Mouse (Mus musculus) heart, adult 2 months (tissue): ENCODE measurements around the gene Intu.

Experiments used
- CTCF ChIP-seq: fragments of 200-600 bp; IDR thresholded peaks from 2 replicates; pipeline ENCODE4 v1.8.1; 2022; ENCODE audit warnings: antibody characterized with exemption, mild to moderate bottlenecking, moderate library complexity
- POLR2A ChIP-seq: fragments of 200-500 bp; IDR thresholded peaks from 2 replicates; pipeline ENCODE4 v1.6.1; 2011; ENCODE audit warnings: mild to moderate bottlenecking, low read depth, low read length, control low read depth; ENCODE audit not compliant: insufficient read depth

- TF ChIP-seq CTCF (no peak), POLR2A (no peak)
These were observed 121.9 kb downstream of the Intu start for GRCm38 (mm10) chr3:40652941-40653352.
